Mouse (Mus musculus) frontal cortex, postnatal 25 days (tissue): ENCODE measurements around the gene Pomp.

ENCODE experiments used
- DNase-seq, 2 experiments: peaks; one replicate each; pipeline ENCODE4 v3.0.0; 2022; ENCODE audit warnings: low spot score in 2 of 2

Gene Pomp

GRCm38 (mm10) chr5:147860449-147861261 lies at the start of gene Pomp:
Gene Pomp (plus strand): TSS chr5:147860461.
- DNase-seq, result peak; percentile 77 to 85

DNA sequence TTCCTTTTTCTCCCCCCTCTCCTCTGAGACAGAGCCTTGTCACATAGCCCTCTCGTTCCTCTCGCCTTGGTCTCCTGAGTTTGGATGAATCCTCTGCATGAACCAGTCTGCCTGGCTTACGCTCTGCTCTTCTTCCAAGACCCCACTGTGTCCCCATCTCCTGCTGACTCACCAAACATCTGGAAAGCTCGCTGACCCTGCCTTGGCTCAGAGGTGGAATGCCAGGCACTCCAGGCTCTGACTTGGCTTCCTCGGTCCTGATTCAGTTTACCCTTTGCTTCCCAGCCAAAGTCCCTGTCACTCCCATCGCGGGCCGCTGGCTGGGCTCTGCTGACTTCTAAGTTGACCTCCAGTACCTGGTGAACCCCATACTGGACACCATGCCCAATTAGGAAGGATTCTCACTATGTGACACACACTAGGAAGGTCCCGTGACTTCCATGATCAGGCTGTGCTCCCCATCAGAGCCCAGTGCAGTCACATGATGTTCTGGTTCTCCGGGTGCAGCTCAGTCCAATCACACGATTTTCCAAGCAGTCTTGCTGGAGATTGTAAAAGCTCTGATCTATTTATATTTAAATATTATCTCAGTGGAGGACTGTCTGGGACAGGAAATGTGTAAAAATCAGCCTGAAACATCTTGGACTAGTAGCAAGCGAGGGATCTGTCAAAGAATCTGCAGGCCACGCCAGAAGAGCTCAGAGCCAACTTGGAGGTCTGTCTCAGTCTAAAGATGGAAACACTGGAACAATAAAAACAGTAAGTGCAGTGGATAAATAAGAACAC lies 47.8 kb upstream of the Pomp start:
- DNase-seq, result no peak

DNA sequence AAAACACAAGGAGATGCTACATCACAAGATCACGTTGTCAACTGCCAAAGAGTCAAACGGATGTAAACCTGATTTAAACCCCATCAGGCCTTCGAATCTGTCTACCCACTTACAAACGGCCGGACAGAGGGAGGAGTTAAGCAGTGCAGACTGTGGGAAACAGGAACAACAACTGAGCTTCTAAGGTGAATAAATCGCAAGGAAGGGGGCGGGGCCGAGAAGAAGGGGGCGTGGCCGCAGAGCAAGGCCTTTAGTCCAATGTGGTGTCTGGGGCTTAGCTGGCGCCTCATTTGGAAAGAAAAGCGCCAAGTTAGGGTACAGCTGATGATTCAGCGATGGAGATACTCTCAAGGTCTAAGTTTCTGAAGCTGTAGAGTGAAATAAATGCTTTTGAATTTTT lies 45.3 kb upstream of the Pomp start:
- no peak for DNase-seq

GRCm38 (mm10) chr5:147815592-147815991 lies 44.7 kb upstream of the Pomp start:
- no peak for DNase-seq

DNA sequence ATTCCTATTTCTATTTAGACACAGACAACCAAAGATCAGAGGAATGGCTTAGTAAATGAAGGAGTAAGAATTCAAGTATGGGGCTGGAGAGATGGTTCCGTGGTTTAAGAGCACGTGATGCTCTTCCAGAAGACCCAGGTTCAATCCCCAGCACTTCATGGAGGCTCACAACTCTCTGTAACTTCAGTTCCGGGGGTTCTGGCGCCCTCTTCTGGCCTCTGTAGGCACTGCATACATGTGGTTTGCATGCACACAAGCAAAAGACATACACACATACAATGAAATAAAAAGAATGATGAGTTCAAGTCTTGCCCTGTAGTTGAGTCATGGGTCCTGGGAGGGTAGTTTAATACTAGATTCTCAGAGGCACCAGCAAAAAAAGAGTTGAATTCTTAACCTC lies 43.8 kb upstream of the Pomp start:
- no peak for DNase-seq

GRCm38 (mm10) chr5:147817747-147818496 lies 42.3 kb upstream of the Pomp start:
- no peak for DNase-seq

GRCm38 (mm10) chr5:147818866-147819265 lies 41.4 kb upstream of the Pomp start:
- no peak for DNase-seq

- DNase-seq, result no peak
Measured at GRCm38 (mm10) chr5:147819895-147820294, 40.4 kb upstream of the Pomp start.

GRCm38 (mm10) chr5:147824021-147824605 lies 36.1 kb upstream of the Pomp start:
- no peak for DNase-seq

DNA sequence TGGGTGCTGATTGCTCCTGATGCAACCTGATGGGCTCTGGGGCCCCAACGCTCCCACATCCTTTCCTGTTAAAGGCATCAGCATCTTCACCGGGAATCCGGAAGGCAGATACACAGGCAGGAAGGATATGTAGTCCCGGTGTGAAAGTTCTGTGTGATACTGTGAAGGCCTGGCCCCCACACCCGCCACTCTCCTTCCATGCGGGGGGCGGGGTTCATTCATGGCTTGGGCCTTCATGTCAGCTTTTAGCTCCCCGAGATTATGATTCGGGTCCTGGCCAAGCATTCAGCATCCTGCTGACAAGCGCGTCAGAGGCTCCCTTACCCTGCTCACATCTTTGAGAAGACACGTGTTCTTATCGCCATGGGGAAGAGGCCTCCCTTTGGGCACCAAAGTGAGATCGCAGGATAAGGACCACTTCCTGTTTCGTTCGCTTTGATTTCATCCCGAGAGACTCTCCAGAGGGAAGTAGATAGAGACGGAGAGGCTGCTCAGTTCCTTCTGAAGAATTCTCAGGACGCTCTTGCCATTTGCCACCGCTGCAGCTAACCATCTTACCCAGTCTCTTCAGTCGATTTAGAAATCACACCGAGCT lies 34.8 kb upstream of the Pomp start:
- DNase-seq, result no peak

DNA sequence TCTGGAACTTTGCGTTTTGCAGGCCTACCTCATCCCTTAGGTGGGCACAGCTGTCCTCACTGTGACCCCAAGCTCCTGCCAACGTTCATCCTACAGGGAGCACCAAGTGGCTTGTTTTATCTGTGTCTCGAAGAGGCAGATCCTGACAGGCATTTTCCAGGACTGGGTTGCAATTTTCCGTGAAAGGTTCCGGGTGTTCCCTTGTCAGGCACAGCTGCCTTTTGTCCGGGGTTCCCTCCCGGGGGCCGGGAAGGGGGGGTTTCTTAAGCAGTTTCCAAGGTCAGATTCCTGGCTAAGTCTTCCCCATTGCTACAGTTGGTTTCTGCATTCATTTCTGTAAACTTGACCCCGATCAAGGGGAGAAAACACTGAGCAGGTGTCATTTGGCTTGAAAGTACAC lies 34.2 kb upstream of the Pomp start:
- DNase-seq, result no peak

GRCm38 (mm10) chr5:147826546-147826945 lies 33.7 kb upstream of the Pomp start:
- DNase-seq, result no peak

- no peak for DNase-seq
Measured at GRCm38 (mm10) chr5:147828846-147829245, 31.4 kb upstream of the Pomp start.

DNA sequence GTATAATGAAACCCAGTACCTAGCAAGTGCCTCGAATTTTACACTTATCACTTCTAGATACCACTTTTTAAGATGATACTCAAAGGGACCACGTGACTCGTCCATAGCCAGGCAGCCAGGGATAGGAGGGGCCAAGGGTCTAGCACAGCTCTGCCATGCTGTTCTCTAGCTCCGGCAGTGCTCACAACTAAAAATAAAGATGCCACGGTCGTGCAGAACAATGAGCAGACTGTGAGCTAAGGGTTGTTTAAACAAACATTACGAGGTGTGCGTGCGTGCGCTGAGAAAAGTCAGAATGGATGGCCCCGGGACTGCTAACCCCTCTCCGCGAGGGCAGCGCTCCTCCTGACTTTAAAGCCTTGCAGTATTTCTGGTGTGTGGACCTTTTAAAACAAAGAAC lies 27.4 kb upstream of the Pomp start:
- no peak for DNase-seq

DNA sequence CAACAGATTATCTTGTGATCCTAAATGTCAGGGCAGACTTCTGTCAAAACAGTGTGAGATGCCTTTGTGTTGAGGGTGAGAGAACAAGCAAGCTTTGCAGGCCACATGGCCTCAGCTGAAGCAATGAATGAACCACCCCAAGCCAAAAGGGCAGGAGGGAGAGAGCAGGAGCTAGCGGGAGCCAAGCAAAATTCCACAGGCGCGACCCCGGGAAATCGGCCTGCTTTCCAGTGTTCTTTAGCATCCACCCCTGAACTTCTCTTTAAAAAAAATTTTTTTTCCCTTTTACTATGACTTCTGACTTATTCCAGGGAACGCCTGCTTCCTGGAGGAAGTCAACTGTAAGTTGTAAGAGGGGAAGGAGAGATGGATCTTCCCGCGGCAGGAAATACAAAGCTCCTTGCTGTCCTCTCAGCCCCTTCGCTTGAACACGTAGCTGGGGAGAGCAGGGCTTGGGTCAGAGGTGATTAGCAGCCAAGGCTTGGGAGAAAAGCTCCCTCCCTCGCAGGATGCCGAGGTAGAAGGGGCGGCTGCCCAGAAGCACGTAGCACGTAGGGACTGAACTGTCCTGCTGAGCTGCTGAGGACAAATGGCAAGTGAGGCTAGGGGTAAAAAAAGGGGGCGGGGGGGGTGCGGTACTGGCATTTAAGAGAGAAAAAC lies 25.3 kb upstream of the Pomp start:
- DNase-seq, result no peak

DNA sequence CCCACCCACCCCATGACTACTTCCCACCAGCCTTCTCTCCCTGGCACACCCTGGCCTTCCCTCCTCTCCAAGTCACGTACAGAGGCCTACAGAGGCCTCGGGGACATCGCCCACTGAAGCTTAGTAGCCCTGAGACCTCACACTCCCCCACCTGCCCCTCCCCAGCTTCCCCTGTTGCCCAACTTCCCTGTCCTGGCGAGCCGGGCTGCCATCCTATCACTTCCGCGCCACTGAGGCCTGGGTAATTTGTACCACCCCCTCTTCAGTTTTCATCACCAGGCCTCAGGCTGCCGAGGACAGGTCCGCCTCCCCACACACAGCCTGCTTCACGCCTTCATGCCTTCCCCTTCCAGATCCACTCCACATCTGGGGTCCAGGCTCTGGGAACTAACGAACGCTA lies 20.8 kb upstream of the Pomp start:
- DNase-seq, result no peak

- DNase-seq, result no peak
Measured at GRCm38 (mm10) chr5:147843340-147843739, 16.9 kb upstream of the Pomp start.

- DNase-seq, result no peak
Measured at GRCm38 (mm10) chr5:147845319-147845718, 14.9 kb upstream of the Pomp start.

- DNase-seq, result no peak
Measured at GRCm38 (mm10) chr5:147847361-147847760, 12.9 kb upstream of the Pomp start.

GRCm38 (mm10) chr5:147848164-147848863 lies 11.9 kb upstream of the Pomp start:
- DNase-seq, result peak; percentile 71
